2 mouse cellular contexts compared by ENCODE assay signal in genomic region chr4:155892438-155893211, GRCm38 (mm10).
TF ChIP-seq lines count a peak whose summit lies in the region.

No protein-coding gene starts in this region.

TF ChIP-seq in MEL, 35 proteins besides CTCF, POLR2A, EP300 and RAD21:
- no peak for TF ChIP-seq ZC3H11A (IDR thresholded peaks at IDR 0.05; ENCODE audit: low read depth, low read length)
- peak; percentile 52; the same call in 1 of the 2 replicates for TF ChIP-seq MAX (IDR thresholded peaks at IDR 0.05; ENCODE audit: low read length)
- TF ChIP-seq MAFK (IDR thresholded peaks at IDR 0.05; ENCODE audit: borderline replicate concordance, low read depth, low read length): no peak
- TF ChIP-seq ETS1 (IDR thresholded peaks at IDR 0.05; ENCODE audit: low read depth, low read length): 0 out of 2 replicates have a peak, but pooled peaks have one; percentile 7
- no peak for TF ChIP-seq GABPA (IDR thresholded peaks at IDR 0.05; ENCODE audit: low read depth, low read length)
- TF ChIP-seq ZMIZ1 (IDR thresholded peaks at IDR 0.05; ENCODE audit: low read depth, low read length): no peak
- TF ChIP-seq HCFC1 (IDR thresholded peaks at IDR 0.05; ENCODE audit: low read depth, low read length): peak; percentile 13; the same call in 1 of the 2 replicates
- no peak for TF ChIP-seq RCOR1 (IDR thresholded peaks at IDR 0.05; ENCODE audit: low read depth, low read length)
- no peak for TF ChIP-seq JUND (IDR thresholded peaks at IDR 0.05; ENCODE audit: low read depth, low read length)
- no peak for TF ChIP-seq SMC3 (IDR thresholded peaks at IDR 0.05; ENCODE audit: low read depth, low read length)
- TF ChIP-seq ELF1 (IDR thresholded peaks at IDR 0.05; ENCODE audit: low read depth, low read length): 0 out of 2 replicates have a peak, but pooled peaks have one; percentile 6
- no peak for TF ChIP-seq NRF1 (IDR thresholded peaks at IDR 0.05; ENCODE audit: insufficient read depth, low read depth, low read length, poor library complexity, severe bottlenecking)
- TF ChIP-seq GATA1 (IDR thresholded peaks at IDR 0.05; ENCODE audit: low read depth, low read length): no peak
- TF ChIP-seq ZNF384 (IDR thresholded peaks at IDR 0.05; ENCODE audit: low read depth, low read length): no peak
- TF ChIP-seq UBTF (IDR thresholded peaks at IDR 0.05; ENCODE audit: borderline replicate concordance, insufficient read depth, low read depth, low read length): no peak
- TF ChIP-seq SIN3A (IDR thresholded peaks at IDR 0.05; ENCODE audit: low read length): peak; percentile 61
- no peak for TF ChIP-seq POLR2AphosphoS5 (IDR thresholded peaks at IDR 0.05; ENCODE audit: borderline replicate concordance, low read depth, low read length)
- TF ChIP-seq MYC (IDR thresholded peaks at IDR 0.05; ENCODE audit: low read depth, low read length): 0 out of 2 replicates have a peak, but pooled peaks have one; percentile 21
- no peak for TF ChIP-seq E2F4 (IDR thresholded peaks at IDR 0.05; ENCODE audit: borderline replicate concordance, low read depth, low read length)
- TF ChIP-seq CHD2 (IDR thresholded peaks at IDR 0.05; ENCODE audit: low read length): no peak
- 0 out of 2 replicates have a peak, but pooled peaks have one; percentile 32 for TF ChIP-seq TBP (IDR thresholded peaks at IDR 0.05; ENCODE audit: low read depth, low read length)
- TF ChIP-seq MXI1 (IDR thresholded peaks at IDR 0.05; ENCODE audit: low read depth, low read length): peak; percentile 86
- TF ChIP-seq USF2 (IDR thresholded peaks at IDR 0.05; ENCODE audit: borderline replicate concordance in 1 of 2, insufficient read depth in 1 of 2, low read depth in 1 of 2, low read length in 2 of 2): no peak
- no peak for TF ChIP-seq POLR2AphosphoS2 (IDR thresholded peaks at IDR 0.05; ENCODE audit: low read length)
- TF ChIP-seq CHD1 (IDR thresholded peaks at IDR 0.05; ENCODE audit: low read depth, low read length): no peak
- no peak for TF ChIP-seq MYB (IDR thresholded peaks at IDR 0.05; ENCODE audit: low read depth, low read length)

TF ChIP-seq in myocyte, 11 proteins besides CTCF, POLR2A, EP300 and RAD21:
- no peak for TF ChIP-seq POLR2AphosphoS2 (IDR thresholded peaks at IDR 0.05; ENCODE audit: insufficient read length, low read depth)
- TF ChIP-seq CEBPB (IDR thresholded peaks at IDR 0.05; ENCODE audit: insufficient read depth, poor library complexity, severe bottlenecking): no peak
- no peak for TF ChIP-seq TCF3 (IDR thresholded peaks at IDR 0.05; ENCODE audit: insufficient read length, low read depth)
- TF ChIP-seq REST (IDR thresholded peaks at IDR 0.05; ENCODE audit: insufficient read depth, insufficient read length): no peak
- TF ChIP-seq SRF (IDR thresholded peaks at IDR 0.05; ENCODE audit: control insufficient read depth, insufficient read length, low read depth): no peak
- no peak for TF ChIP-seq MAX (IDR thresholded peaks at IDR 0.05; ENCODE audit: low read depth)
- no peak for TF ChIP-seq USF1 (IDR thresholded peaks at IDR 0.05; ENCODE audit: low read depth)
- no peak for TF ChIP-seq MYOD1 (IDR thresholded peaks at IDR 0.05; ENCODE audit: control insufficient read depth in 1 of 3, insufficient read length in 2 of 3, low read depth in 2 of 3)
- TF ChIP-seq MYOG (IDR thresholded peaks at IDR 0.05; ENCODE audit: control insufficient read depth in 1 of 3, insufficient read depth in 1 of 3, insufficient read length in 2 of 3, low read depth in 2 of 3): no peak
- TF ChIP-seq TCF12 (IDR thresholded peaks at IDR 0.05; ENCODE audit: insufficient read depth, poor library complexity, severe bottlenecking): no peak
- no peak for TF ChIP-seq E2F4 (IDR thresholded peaks at IDR 0.05; ENCODE audit: insufficient read depth)
